In the genomic region with DNA sequence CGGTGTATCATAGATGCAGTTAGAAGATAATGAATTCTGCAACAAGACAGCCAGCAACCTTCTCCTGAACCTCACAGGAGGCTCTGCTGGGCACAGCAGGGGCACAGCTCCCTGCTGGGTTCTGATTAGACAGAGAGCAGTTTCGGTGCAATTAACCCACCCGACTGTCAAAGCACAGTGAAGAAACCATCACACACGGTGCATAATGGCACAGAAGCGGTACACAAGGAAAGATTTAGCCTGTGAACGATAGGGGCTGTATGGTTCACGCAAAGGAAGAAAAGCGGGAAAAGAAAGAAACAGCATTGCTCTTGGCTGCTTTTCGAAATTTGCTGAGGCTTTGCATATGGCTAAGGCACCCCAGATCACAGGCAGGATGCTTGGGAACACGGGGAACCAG, we compare ENCODE assay signal across 10 mouse cellular contexts. TPM values are rescaled to one million over a fixed set of nuclear protein-coding genes. Genes with fewer than 3 reads are reported as not detected.
DNase-seq lines count a peak whose midpoint lies in the region; ATAC-seq and TF ChIP-seq lines count a peak whose summit lies in the region.
"Had no signal": no experiment of that assay in that cellular context is flagged by ENCODE, and none has a peak within 500 bp of the region (broad histone marks: within the 10 kb centered on the region; RNA-seq: fewer than 3 reads in every experiment).

No protein-coding gene starts in this region.

- no peak for DNase-seq in heart, postnatal 0 days (ENCODE audit: low spot score)
- DNase-seq in heart, adult 18-20 months, result no peak
- peak; percentile 50 for DNase-seq in brain, adult 2 months (ENCODE audit: low read depth, low spot score)
- peak; percentile 75 for DNase-seq in forebrain, embryonic 14.5 days (ENCODE audit: low spot score)
- DNase-seq in gastrocnemius, postnatal 4 days (ENCODE audit: low spot score in 2 of 2), result no peak
- DNase-seq in yolk sac, embryonic 10.5 days (ENCODE audit: low spot score), result no peak
- DNase-seq: gastrocnemius, postnatal 14 days had no signal

- WGBS in heart, postnatal 0 days, result 61% methylated on average over 10 of the region's 10 CpGs
- 2% methylated on average over 10 of the region's 10 CpGs for WGBS in forebrain, embryonic 14.5 days
- WGBS in midbrain, embryonic 15.5 days, result 15% methylated on average over 10 of the region's 10 CpGs

- no peak for TF ChIP-seq CTCF in heart, postnatal 0 days (IDR thresholded peaks at IDR 0.05; ENCODE audit: low read depth)

- H3K4me2 ChIP-seq in heart, postnatal 0 days (ENCODE audit: low read depth, low read length), result no peak overlapping the region
- peak overlapping the region; percentile 18 for H3K4me2 ChIP-seq in forebrain, embryonic 14.5 days (ENCODE audit: low read length)
- peak overlapping the region; percentile 13 for H3K4me2 ChIP-seq in midbrain, embryonic 15.5 days

- peak overlapping the region; percentile 95 for H3K27ac ChIP-seq in heart, postnatal 0 days (ENCODE audit: low read depth)
- peak overlapping the region; percentile 4; the same call in 1 of the 2 replicates for H3K27ac ChIP-seq in forebrain, embryonic 14.5 days (ENCODE audit: low read depth, low read length)
- peak overlapping the region; percentile 68 for H3K27ac ChIP-seq in midbrain, embryonic 15.5 days
- H3K27ac ChIP-seq: liver, embryonic 14.5 days had no signal

- H3K9me3 ChIP-seq in heart, postnatal 0 days (replicated peaks; ENCODE audit: control insufficient read depth, low read length), result no peaks in the 10 kb centered on the region
- no peaks in the 10 kb centered on the region for H3K9me3 ChIP-seq in forebrain, embryonic 14.5 days (replicated peaks; ENCODE audit: control insufficient read depth, low read length)
- H3K9me3 ChIP-seq in midbrain, embryonic 15.5 days, result no peaks in the 10 kb centered on the region

- H3K27me3 ChIP-seq in heart, postnatal 0 days (ENCODE audit: control insufficient read depth, insufficient read depth, low read length), result no peaks in the 10 kb centered on the region
- H3K27me3 ChIP-seq in forebrain, embryonic 14.5 days (replicated peaks; ENCODE audit: control insufficient read depth, insufficient read depth, low read length), result no peaks in the 10 kb centered on the region
- no peaks in the 10 kb centered on the region for H3K27me3 ChIP-seq in midbrain, embryonic 15.5 days (replicated peaks)

- H3K4me3 ChIP-seq in heart, postnatal 0 days (ENCODE audit: low read depth, low read length), result no peak overlapping the region
- no peak overlapping the region for H3K4me3 ChIP-seq in forebrain, embryonic 14.5 days (ENCODE audit: low read depth, low read length)
- H3K4me3 ChIP-seq in midbrain, embryonic 15.5 days, result no peak overlapping the region

- no peak for TF ChIP-seq EP300 in heart, postnatal 0 days (IDR thresholded peaks at IDR 0.05; ENCODE audit: low read depth)

- ATAC-seq in heart, postnatal 0 days (ENCODE audit: insufficient read depth, low read depth), result no peak
- ATAC-seq in forebrain, embryonic 14.5 days, result peak; percentile 75
- ATAC-seq in midbrain, embryonic 15.5 days (replicated peaks), result peak; percentile 71
- ATAC-seq in erythroblast, adult 5-6 weeks (replicated peaks; ENCODE audit: low FRiP score, poor library complexity, severe bottlenecking), result no peak

- no peak overlapping the region for H3K9ac ChIP-seq in heart, postnatal 0 days (replicated peaks; ENCODE audit: low read depth, low read length)
- peak overlapping the region; percentile 26; the same call in 1 of the 2 replicates for H3K9ac ChIP-seq in forebrain, embryonic 14.5 days (ENCODE audit: low read length)
- 0 out of 2 replicates have a peak overlapping the region, but pooled peaks have one; percentile 17 for H3K9ac ChIP-seq in midbrain, embryonic 15.5 days
- H3K9ac ChIP-seq: liver, embryonic 14.5 days had no signal

- H3K36me3 ChIP-seq in heart, postnatal 0 days (replicated peaks; ENCODE audit: control insufficient read depth, insufficient read depth, low read length), result no peaks in the 10 kb centered on the region
- H3K36me3 ChIP-seq in forebrain, embryonic 14.5 days (ENCODE audit: control insufficient read depth, insufficient read depth, low read length), result no peaks in the 10 kb centered on the region
- H3K36me3 ChIP-seq in midbrain, embryonic 15.5 days (replicated peaks), result no peaks in the 10 kb centered on the region

- peaks cover 25% of the 10 kb centered on the region for H3K4me1 ChIP-seq in heart, postnatal 0 days (ENCODE audit: control insufficient read depth, insufficient read depth)
- peaks cover 16% of the 10 kb centered on the region for H3K4me1 ChIP-seq in forebrain, embryonic 14.5 days (ENCODE audit: control insufficient read depth, insufficient read depth, low read length)
- H3K4me1 ChIP-seq in midbrain, embryonic 15.5 days, result peaks cover 31% of the 10 kb centered on the region

RNA-seq across cellular contexts. Expression of a gene that starts 52.0 kb away (rescaled TPM):
- total RNA-seq in heart, postnatal 0 days (2014; rRNA removed; ENCODE audit: low replicate concordance), result 28.9 and 39.8 TPM in 2 replicates
- 2.4 and 2.5 TPM in 2 replicates for polyA plus RNA-seq in heart, postnatal 0 days (2015; fragmentation: Nextera tagmentation; extraction: Ambion mirVana)
- 10 to 100 TPM; 74.5 to 82.5 TPM for total RNA-seq in heart, adult 18-20 months (2021)
- 1.3 and 2.3 TPM in 2 replicates for polyA plus RNA-seq in forebrain, embryonic 14.5 days (2014; fragmentation: Nextera tagmentation; extraction: Ambion mirVana)
- polyA plus RNA-seq in midbrain, embryonic 15.5 days (2015; fragmentation: Nextera tagmentation; extraction: Ambion mirVana), result 2.1 and 2.3 TPM in 2 replicates
- not detected in 2 replicates for total RNA-seq in erythroblast, adult 5-6 weeks (2015; ENCODE audit: low replicate concordance)
- 0.09 and 1.1 TPM in 2 replicates for total RNA-seq in erythroblast, adult 5-6 weeks (2017; ENCODE audit: low replicate concordance)
- 10 to 100 TPM; 27.4 to 30.2 TPM for total RNA-seq in gastrocnemius, postnatal 4 days (2021)

Comparison
In these comparisons a context has a peak if more than half of its experiments do, and no peak if none do; other contexts are left out.
1. ATAC-seq: peak in forebrain, embryonic 14.5 days (single experiment) and midbrain, embryonic 15.5 days (single experiment); none in heart, postnatal 0 days (single experiment) and erythroblast, adult 5-6 weeks (single experiment).
2. DNase-seq: peak in brain, adult 2 months (single experiment) and forebrain, embryonic 14.5 days (single experiment); none in heart, postnatal 0 days (single experiment), heart, adult 18-20 months (0 of 2), gastrocnemius, postnatal 4 days (0 of 2) and yolk sac, embryonic 10.5 days (single experiment).
3. H3K27ac ChIP-seq: peak in every context shown above with its lines; median percentile 95 in heart, postnatal 0 days; 68 in midbrain, embryonic 15.5 days; 4 in forebrain, embryonic 14.5 days.
4. RNA of a gene that starts 52.0 kb away (total RNA-seq): 74.5 to 82.5 TPM in heart, adult 18-20 months, 27.4 to 30.2 TPM in gastrocnemius, postnatal 4 days and 28.9 to 39.8 TPM in heart, postnatal 0 days; 0.09 to 1.1 TPM in erythroblast, adult 5-6 weeks; every median in the first group is over 10 times any median in the second.